Mouse (Mus musculus) MEL-GATA-1-ER (cell line): Measurements from ENCODE around the gene Pde6b.

Experiments
- DNase-seq: peaks from one replicate; pipeline ENCODE4 v3.0.0-alpha.2; 2012; ENCODE audit warnings: low read depth; ENCODE audit errors: extremely low read depth

The Pde6b gene

GRCm38 (mm10) chr5:108386449-108386848 is 1.7 kb upstream of the Pde6b start:
- DNase-seq = no peak

GRCm38 (mm10) chr5:108389744-108390143 is 1.6 kb downstream of the Pde6b start:
- DNase-seq = no peak

GRCm38 (mm10) chr5:108403453-108403852 is 15.3 kb downstream of the Pde6b start:
- DNase-seq = no peak

- peak; percentile 90 for DNase-seq
Observed at GRCm38 (mm10) chr5:108405460-108405859, 17.3 kb downstream of the Pde6b start.

- no peak for DNase-seq
Observed at GRCm38 (mm10) chr5:108406977-108407376, 18.8 kb downstream of the Pde6b start.

GRCm38 (mm10) chr5:108414711-108415110 is 26.5 kb downstream of the Pde6b start:
- no peak for DNase-seq

- DNase-seq = no peak
Observed at GRCm38 (mm10) chr5:108422741-108423140, 34.5 kb downstream of the Pde6b start.

GRCm38 (mm10) chr5:108423427-108423826 is 35.2 kb downstream of the Pde6b start:
- DNase-seq = no peak

GRCm38 (mm10) chr5:108427186-108427585 is 39.0 kb downstream of the Pde6b start:
- peak; percentile 29 for DNase-seq

- DNase-seq = no peak
Observed at GRCm38 (mm10) chr5:108431196-108431595, 43.0 kb downstream of the Pde6b start.

GRCm38 (mm10) chr5:108433804-108434587 is 45.8 kb downstream of the Pde6b start, which contains the start of gene Atp5k:
TSS of gene Atp5k (minus strand) at chr5:108434448.
- DNase-seq = peak; percentile 81

- DNase-seq = no peak
Observed at GRCm38 (mm10) chr5:108436101-108436500, 47.9 kb downstream of the Pde6b start.

GRCm38 (mm10) chr5:108446973-108447372 is 58.8 kb downstream of the Pde6b start:
- no peak for DNase-seq

GRCm38 (mm10) chr5:108447857-108448256 is 59.7 kb downstream of the Pde6b start:
- DNase-seq = no peak

- no peak for DNase-seq
Observed at GRCm38 (mm10) chr5:108448785-108449668, 60.8 kb downstream of the Pde6b start, which contains the start of gene Mfsd7a. TSS of gene Mfsd7a (minus strand) at chr5:108448891.

- no peak for DNase-seq
Observed at GRCm38 (mm10) chr5:108450837-108451540, 62.8 kb downstream of the Pde6b start.

- DNase-seq = no peak
Observed at GRCm38 (mm10) chr5:108451611-108452010, 63.4 kb downstream of the Pde6b start.

- DNase-seq = no peak
Observed at GRCm38 (mm10) chr5:108452422-108452821, 64.2 kb downstream of the Pde6b start.

- no peak for DNase-seq
Observed at GRCm38 (mm10) chr5:108454094-108454493, 65.9 kb downstream of the Pde6b start.

- DNase-seq = no peak
Observed at GRCm38 (mm10) chr5:108458706-108459105, 70.5 kb downstream of the Pde6b start.

GRCm38 (mm10) chr5:108460461-108460860 is 72.3 kb downstream of the Pde6b start:
- DNase-seq = no peak
